Mouse (Mus musculus) neural tube, embryonic 11.5 days (tissue): ENCODE results near the gene Dvl3. TPM values are rescaled to one million over a fixed set of nuclear protein-coding genes. Genes with fewer than 3 reads are reported as not detected.

Experiments used
- ATAC-seq: fragments of 200-750 bp; cut with Nextera tagmentation; 2 replicates; pipeline ENCODE4 v1.8.0; 2017; ENCODE audit warnings: moderate number of reproducible peaks, mild to moderate bottlenecking, moderate TSS enrichment, moderate library complexity; ENCODE audit not compliant: insufficient read depth, low FRiP score, low TSS enrichment
- DNase-seq: peaks from one replicate; pipeline ENCODE4 v3.0.0-alpha.2; 2015; ENCODE audit warnings: low spot score
- H3K27ac ChIP-seq: fragments of 300-500 bp; sonication (generic); 2 replicates; pipeline ENCODE4 v1.5.1; 2014; ENCODE audit warnings: low read depth, mild to moderate bottlenecking, low read length
- H3K27me3 ChIP-seq: fragments of 300-500 bp; sonication (generic); 2 replicates; pipeline ENCODE4 v1.6.1; 2014; ENCODE audit warnings: mild to moderate bottlenecking, low read length, mixed read lengths; ENCODE audit not compliant: control insufficient read depth, insufficient read depth
- H3K36me3 ChIP-seq: fragments of 300-500 bp; sonication (generic); 2 replicates; pipeline ENCODE4 v1.6.1; 2014; ENCODE audit warnings: mild to moderate bottlenecking, low read length, moderate library complexity, mixed read lengths; ENCODE audit not compliant: control insufficient read depth, insufficient read depth
- H3K4me1 ChIP-seq: fragments of 300-500 bp; sonication (generic); 2 replicates; pipeline ENCODE4 v1.6.1; 2014; ENCODE audit warnings: low read length, mixed read lengths; ENCODE audit not compliant: control insufficient read depth, insufficient read depth
- H3K4me2 ChIP-seq: fragments of 300-500 bp; sonication (generic); 2 replicates; pipeline ENCODE4 v1.6.1; 2014; ENCODE audit warnings: low read depth, mild to moderate bottlenecking, moderate library complexity
- H3K4me3 ChIP-seq: fragments of 300-500 bp; sonication (generic); 2 replicates; pipeline ENCODE4 v1.5.1; 2014; ENCODE audit warnings: low read depth, low read length
- H3K9ac ChIP-seq: fragments of 300-500 bp; sonication (generic); 2 replicates; pipeline ENCODE4 v1.6.1; 2014; ENCODE audit warnings: mild to moderate bottlenecking, low read length
- H3K9me3 ChIP-seq: fragments of 300-500 bp; sonication (generic); 2 replicates; pipeline ENCODE4 v1.6.1; 2016; ENCODE audit warnings: low read length; ENCODE audit not compliant: control insufficient read depth
- WGBS: fragments of 180-500 bp; shearing (Covaris S2); extraction: QIAGEN DNeasy Blood & Tissue Kit; methylation state at CpG from one replicate; pipeline ENCODE4 v1.1.7; 2014; 5-methylcytosine and 5-hydroxymethylcytosine counted together
- polyA plus RNA-seq: library from polyadenylated mRNA; unstranded; fragments of >200 nt; fragmentation: Nextera tagmentation; extraction: Ambion mirVana; gene quantifications from 2 replicates; pipeline ENCODE4 v1.2.1, GENCODE M21; 2014

Gene Dvl3
- polyA plus RNA-seq, 1 experiment from 2014 or later, result 58.1 TPM

DNA sequence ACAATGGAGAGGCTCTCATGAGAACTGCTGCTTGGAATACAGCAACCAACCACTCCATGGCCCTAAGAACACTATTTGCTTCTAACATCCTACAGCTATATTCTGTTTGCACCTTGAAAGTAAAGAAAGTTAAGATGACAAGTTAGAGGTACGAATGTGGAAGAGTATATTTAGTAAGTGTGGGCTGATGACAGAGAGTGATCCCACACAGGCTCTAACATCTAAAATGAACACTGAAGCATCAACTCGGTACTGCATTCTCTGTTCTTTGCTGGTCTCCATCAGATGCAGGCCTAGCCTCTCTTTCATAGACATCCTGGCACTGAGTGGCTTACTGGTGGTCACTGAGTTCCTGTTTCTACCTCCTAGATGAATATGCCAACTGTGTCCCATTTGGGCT, 27.5 kb upstream of the Dvl3 start:
- Histone ChIP-seq H3K4me3 (no peak overlapping the region), H3K27me3 (no peaks in the 10 kb centered on the region), H3K4me2 (no peak overlapping the region), H3K27ac (no peak overlapping the region), H3K4me1 (no peaks in the 10 kb centered on the region), H3K36me3 (no peaks in the 10 kb centered on the region), H3K9ac (no peak overlapping the region), H3K9me3 (no peaks in the 10 kb centered on the region)
- DNase-seq (no peak), ATAC-seq (no peak)
- 88% methylated on average over 2 of the region's 2 CpGs for WGBS

DNA sequence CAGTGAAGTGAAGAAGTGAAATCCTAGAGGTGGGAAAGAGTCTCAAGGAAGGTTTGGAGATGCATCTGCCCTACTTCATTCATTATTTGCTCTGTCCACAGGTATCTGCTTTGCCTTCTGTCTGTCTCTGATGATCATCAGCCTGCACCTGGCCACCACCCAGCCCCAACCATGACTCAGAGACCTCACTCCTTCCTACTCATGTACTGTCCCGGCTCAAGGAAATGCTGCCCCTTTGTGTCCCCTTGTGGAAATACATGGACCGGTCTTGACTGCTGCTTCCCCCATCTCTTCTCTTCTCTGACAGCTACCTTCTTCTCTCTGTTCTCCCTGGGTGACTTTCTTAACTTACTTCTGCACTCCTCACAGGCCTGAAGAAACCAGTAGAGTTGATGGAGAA, 26.2 kb upstream of the Dvl3 start:
- WGBS, result 55% methylated on average over 2 of the region's 2 CpGs
- Histone ChIP-seq H3K9ac (no peak overlapping the region), H3K4me3 (no peak overlapping the region), H3K27me3 (no peaks in the 10 kb centered on the region), H3K4me2 (no peak overlapping the region), H3K27ac (no peak overlapping the region), H3K4me1 (no peaks in the 10 kb centered on the region), H3K9me3 (no peaks in the 10 kb centered on the region), H3K36me3 (no peaks in the 10 kb centered on the region)
- ATAC-seq (no peak), DNase-seq (no peak)

DNA sequence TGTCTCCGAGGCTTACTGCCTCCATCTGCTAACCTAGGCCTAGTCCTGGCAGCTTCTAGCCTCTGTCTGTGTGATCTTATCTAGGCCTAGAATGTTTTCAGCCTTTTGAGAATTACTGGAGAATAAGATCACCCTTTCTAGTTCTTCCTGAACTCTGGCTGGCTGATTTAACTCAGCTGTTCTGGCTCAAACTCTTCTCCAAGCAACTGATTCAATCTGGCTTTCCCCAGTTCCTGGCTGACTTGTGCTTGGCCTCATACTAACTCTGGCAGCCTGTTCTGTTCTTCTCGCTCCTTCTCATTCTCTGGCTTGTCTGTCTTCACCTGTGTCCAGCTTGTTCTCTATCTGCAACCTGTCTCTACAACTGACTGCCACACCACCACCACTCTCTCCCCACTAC, 25.5 kb upstream of the Dvl3 start:
- ATAC-seq (no peak), DNase-seq (no peak)
- Histone ChIP-seq H3K4me2 (no peak overlapping the region), H3K4me3 (no peak overlapping the region), H3K9ac (no peak overlapping the region), H3K9me3 (no peaks in the 10 kb centered on the region), H3K27ac (no peak overlapping the region), H3K4me1 (no peaks in the 10 kb centered on the region), H3K36me3 (no peaks in the 10 kb centered on the region), H3K27me3 (no peaks in the 10 kb centered on the region)
- 77% methylated on average over 2 of the region's 2 CpGs for WGBS

DNA sequence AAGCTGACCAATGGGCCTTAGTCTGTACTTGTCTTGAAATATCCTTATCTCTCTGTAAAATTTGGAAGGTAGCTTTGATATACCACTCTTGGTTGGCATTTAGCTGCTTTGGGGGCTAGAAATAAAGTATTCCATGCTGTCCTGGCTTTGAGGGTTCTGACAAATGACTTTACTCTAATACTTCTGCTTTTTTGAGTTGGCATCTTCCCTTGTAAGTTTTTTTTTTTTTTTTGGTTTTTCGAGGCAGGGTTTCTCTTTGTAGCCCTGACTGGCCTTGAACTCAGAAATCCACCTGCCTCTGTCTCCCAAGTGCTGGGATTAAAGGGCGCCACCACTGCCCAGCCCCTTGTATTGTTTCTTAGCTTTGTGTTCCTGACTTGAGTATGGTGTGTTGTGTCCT, 23.3 kb upstream of the Dvl3 start:
- Histone ChIP-seq H3K27ac (no peak overlapping the region), H3K9ac (no peak overlapping the region), H3K4me1 (0 out of 2 replicates have a peak, but pooled peaks cover 4% of the 10 kb centered on the region), H3K9me3 (no peaks in the 10 kb centered on the region), H3K4me2 (no peak overlapping the region), H3K27me3 (peaks cover 4% of the 10 kb centered on the region; the same call in 1 of the 2 replicates), H3K36me3 (no peaks in the 10 kb centered on the region), H3K4me3 (no peak overlapping the region)
- DNase-seq (no peak), ATAC-seq (no peak)
- WGBS, result 69% methylated on average over 2 of the region's 2 CpGs

DNA sequence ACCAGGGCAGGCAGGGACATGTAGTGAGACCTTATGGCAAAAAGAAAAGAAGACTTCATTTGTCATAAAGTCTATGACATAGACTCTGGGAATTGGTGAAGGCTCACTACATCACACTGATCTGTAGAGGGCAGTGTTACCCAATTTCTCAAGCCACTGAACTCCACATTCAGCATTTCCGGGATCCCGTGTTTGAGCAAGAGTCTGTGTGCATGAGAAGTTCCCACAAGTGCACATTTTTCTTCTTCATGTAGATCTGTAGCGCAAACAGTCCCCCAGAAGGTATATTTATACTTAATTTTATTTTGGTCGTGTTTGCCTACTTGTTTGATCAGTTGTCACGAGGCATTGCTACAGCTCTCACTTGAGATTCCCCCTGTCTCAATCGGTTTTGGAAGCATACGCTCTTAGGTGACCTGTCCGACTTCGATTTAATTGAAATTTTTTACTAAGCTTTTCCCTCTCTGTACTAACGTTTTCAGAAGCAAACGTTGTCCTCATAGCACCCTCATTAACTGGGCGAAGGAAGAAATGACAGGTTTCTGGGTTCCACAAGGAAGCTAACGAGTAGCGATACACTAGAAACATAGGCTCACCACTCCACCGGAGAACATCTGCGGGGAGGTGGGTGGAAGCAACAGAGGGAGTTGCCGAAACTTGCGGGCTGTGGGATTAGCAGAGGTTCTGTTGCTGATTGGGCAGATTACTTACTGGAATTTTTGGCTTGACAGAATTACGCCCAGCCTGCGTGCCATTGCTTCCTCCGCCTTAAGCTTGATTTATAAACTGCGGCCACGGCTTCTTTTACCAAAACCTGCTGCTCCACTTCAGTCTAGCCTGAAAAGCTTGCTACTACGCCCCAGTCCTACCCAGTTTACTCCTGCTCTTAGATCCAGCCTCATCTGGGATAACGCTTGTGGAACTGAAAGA, 19.8 kb upstream of the Dvl3 start:
- H3K9ac ChIP-seq, result no peak overlapping the region
- DNase-seq, result peak; percentile 62

DNA sequence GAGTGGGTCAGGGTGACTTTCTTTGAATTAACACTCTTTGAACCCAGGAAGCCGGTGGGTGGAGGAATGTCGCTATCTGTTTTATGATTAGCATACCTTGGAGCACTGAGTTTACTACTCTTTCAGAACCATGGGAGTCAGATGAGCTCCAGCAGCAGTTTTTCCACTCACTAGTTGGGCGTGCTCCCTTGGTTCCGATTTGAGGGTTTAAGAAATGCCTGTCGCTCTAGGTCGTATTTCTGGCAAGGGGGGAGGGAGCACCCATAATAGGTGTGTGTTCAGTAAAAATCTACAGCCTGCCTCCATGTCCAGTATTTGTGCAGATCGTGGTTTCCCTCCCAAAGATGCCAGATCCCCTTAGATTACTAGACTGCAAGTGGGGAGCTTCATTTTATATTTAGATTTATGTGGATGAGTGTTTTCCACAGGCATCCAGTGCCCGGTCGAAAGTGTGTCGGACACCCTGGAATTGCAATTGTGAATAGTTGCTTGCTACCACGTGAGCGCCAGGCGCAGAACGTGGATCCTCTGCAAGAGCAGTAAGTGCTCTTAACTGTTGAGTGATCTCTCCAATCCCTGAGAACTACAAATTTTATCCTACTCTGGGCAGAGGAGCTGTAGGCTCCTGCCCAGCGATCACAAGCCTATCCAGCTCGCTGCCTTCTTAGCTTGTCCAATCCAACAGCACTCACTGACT, 18.7 kb upstream of the Dvl3 start:
- Histone ChIP-seq H3K27me3 (peaks cover 4% of the 10 kb centered on the region; the same call in 1 of the 2 replicates), H3K4me1 (0 out of 2 replicates have a peak, but pooled peaks cover 4% of the 10 kb centered on the region), H3K27ac (no peak overlapping the region), H3K36me3 (peaks cover 12% of the 10 kb centered on the region), H3K9ac (peak overlapping the region; percentile 94; the same call in 1 of the 2 replicates), H3K9me3 (no peaks in the 10 kb centered on the region), H3K4me3 (peak overlapping the region; percentile 89), H3K4me2 (peak overlapping the region; percentile 75)
- ATAC-seq (peak; percentile 3; the same call in 1 of the 2 replicates), DNase-seq (no peak)
- 10% methylated on average over 16 of the region's 16 CpGs for WGBS

More for the DNA sequence above, 19.8 kb upstream of the Dvl3 start:
- H3K36me3 ChIP-seq, result peaks cover 4% of the 10 kb centered on the region
- ATAC-seq, result 0 out of 2 replicates have a peak, but pooled peaks have one; percentile 17
- no peaks in the 10 kb centered on the region for H3K9me3 ChIP-seq
- WGBS, result 23% methylated on average over 25 of the region's 25 CpGs
- H3K27me3 ChIP-seq, result peaks cover 4% of the 10 kb centered on the region; the same call in 1 of the 2 replicates
- H3K4me1 ChIP-seq, result 0 out of 2 replicates have a peak, but pooled peaks cover 4% of the 10 kb centered on the region
- peak overlapping the region; percentile 45 for H3K4me2 ChIP-seq
- H3K4me3 ChIP-seq, result peak overlapping the region; percentile 25
- H3K27ac ChIP-seq, result no peak overlapping the region

DNA sequence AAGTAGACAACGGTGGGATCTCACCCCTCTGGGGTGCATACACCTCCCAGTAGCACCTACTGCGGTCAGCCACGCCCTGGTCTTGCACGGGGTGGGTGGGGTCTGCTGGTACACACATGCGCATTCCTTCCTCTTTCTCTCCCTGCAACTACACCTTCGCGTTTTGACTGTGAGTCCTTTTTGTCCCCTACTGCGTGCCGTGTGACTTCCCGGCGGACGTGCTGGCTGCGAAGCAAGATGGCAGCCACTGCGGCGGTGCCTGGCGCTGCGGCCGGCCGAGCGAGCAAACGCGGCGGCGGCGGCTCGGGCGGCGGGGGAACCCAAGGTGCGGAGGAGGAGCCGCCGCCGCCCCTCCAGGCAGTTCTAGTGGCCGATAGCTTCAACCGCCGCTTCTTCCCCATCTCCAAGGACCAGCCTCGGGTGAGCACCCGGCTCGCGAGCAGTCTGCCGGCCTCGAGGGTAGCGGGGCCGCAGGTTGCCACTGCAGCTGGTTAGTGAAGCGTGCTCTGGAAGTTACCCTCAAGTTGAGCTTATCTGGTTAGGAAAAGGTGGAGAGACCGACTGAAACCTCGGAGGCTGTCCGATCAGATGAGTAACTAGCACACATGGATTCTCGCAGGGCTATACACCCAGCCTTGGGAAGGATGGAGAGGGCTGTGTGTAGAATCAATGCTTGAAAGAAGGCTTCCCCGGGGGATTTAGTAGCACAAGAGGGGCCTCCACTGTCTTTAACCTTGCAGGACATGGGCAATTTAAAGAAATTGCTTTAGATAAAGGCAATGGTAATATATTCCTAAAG, 17.9 kb upstream of the Dvl3 start, which contains the start of gene Eif2b5:
TSS of gene Eif2b5 (plus strand) at position 141 of the 799 bp plus-strand sequence.
- Histone ChIP-seq H3K4me3 (peak within 1 kb of the TSS; percentile 89), H3K4me1 (0 out of 2 replicates have a peak, but pooled peaks cover 4% of the 10 kb centered on the region), H3K4me2 (peak within 1 kb of the TSS; percentile 75), H3K36me3 (peaks cover 18% of the 10 kb centered on the region), H3K27me3 (peaks cover 4% of the 10 kb centered on the region; the same call in 1 of the 2 replicates), H3K9ac (peak within 1 kb of the TSS; percentile 94), H3K9me3 (no peaks in the 10 kb centered on the region), H3K27ac (peak within 1 kb of the TSS; percentile 56; the same call in 1 of the 2 replicates)
- under 1% methylated on average over 49 of the region's 49 CpGs for WGBS
- peak; percentile 88 for DNase-seq
- peak; percentile 92 for ATAC-seq

DNA sequence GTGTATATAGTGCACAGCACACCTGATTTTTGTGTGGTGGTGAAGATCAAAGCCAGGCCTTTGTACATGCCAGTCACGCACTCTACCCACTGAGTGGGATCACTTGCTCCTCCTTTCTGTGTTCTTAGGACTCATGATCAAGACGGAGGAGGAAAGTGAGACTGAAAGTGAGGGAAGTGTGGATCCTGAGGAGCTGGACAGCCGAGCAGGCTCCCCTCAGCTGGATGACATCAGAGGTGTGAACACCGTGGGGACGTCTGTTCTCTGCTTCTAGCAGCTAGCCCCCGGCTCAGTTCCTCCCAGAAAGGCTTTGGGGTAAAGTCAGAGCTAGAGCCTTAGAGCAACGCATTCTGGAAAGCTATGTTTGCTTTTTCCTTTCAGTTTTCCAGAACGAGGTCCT, 10.8 kb upstream of the Dvl3 start:
- H3K9ac ChIP-seq, result no peak overlapping the region
- H3K4me2 ChIP-seq, result no peak overlapping the region
- H3K4me3 ChIP-seq, result no peak overlapping the region
- no peaks in the 10 kb centered on the region for H3K4me1 ChIP-seq
- DNase-seq (no peak), ATAC-seq (no peak)
- H3K27me3 ChIP-seq, result no peaks in the 10 kb centered on the region
- H3K9me3 ChIP-seq, result no peaks in the 10 kb centered on the region
- no peak overlapping the region for H3K27ac ChIP-seq
- WGBS, result 82% methylated on average over 8 of the region's 8 CpGs
- H3K36me3 ChIP-seq, result peaks cover 45% of the 10 kb centered on the region
